Mouse (Mus musculus) CD8-positive naive resting alpha-beta T cell, adult 2 months (primary cell): ENCODE measurements around the gene Rsph14.

Experiments used
- DNase-seq, 2 experiments: peaks; one replicate each; pipeline ENCODE4 v3.0.0; 2022; ENCODE audit warnings: low read depth in 2 of 2, low spot score in 2 of 2

Gene Rsph14

DNA sequence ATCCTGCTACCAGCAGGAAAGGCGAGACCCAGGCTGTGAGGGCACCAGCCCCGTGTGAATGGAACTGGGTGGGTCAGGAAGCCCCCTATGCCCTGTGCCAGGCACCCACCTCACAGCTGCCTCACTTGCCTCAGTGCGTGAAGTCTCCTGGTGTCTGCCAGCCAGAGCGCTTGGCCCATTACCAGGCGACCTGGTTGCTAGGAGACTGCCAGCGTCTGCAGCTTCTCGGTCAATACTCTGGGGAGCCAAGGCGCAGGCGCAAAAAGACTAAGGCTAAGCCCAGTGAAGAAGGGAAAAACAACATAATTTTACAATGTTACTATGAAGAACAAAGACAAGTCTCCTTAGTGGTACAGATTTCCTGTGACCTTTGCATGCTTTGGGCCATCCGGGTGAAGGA lies at the start of gene Rsph14:
TSS of gene Rsph14 (minus strand) at position 192 of the 400 bp plus-strand sequence.
- no peak for DNase-seq

DNA sequence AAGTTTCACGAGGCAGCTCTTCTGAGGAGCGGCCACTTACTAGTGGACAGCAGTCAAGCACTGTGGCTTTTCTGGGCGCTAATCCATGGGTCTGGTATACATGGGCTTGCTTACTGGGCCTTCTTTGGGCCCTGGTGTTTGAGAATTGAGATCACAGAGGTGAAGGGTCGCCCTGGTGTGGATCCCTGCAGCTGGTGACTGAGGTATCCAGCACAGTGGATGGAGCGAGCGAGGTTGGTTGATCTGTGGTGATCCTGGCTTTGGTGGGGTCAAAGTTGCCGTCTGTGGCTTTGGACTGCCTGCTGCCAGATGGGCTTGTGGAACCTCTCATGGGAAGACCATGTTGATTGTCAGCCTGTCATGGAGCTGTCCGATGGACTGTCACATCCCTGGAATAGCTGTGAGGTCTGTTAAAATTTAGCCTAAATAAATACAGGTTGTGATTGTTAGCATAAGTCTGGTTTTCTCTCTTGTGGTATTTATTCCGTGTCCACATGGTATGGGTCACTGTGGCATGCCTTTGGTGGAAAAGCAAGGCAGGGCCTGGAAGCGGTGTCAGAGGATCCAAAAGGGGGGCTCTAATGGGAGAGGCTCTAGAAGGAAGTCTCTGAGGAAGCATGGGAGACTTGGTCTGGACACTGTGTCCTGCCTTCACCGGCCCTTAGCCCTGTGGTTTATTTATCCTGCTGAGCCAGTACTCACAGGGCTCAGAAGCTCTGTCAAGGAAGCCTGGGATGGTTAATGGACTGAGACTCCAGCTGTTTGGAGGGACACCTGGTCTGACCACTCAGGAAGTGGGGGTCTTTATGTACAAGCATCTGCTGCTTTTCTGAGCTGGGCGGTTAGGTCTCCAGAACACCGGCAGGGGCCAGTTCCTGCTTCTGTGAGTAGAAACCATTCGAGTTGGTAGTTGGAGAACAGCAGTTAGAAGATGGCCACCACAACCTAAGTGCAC lies 46.1 kb upstream of the Rsph14 start:
- no peak for DNase-seq

DNA sequence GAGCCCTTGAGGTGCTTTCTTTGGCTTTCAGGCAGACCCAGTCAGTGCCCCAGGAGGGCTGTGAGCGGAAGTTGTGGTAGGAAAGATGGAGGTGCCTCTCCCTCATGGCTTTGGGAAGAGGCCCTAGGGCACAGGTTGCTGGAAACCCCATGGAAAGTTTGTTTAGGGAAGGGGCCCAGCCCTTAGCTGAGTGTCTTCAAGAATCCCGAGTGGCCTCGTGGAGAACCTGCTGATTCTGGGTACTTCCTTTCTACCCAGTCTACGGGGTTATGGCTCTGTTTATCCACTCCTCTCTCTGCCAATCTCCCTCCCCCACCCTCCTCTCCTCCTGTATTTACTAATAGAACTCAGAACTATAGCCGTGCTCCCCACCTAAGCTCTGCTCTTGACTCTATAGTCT lies 43.3 kb upstream of the Rsph14 start:
- DNase-seq: no peak

DNA sequence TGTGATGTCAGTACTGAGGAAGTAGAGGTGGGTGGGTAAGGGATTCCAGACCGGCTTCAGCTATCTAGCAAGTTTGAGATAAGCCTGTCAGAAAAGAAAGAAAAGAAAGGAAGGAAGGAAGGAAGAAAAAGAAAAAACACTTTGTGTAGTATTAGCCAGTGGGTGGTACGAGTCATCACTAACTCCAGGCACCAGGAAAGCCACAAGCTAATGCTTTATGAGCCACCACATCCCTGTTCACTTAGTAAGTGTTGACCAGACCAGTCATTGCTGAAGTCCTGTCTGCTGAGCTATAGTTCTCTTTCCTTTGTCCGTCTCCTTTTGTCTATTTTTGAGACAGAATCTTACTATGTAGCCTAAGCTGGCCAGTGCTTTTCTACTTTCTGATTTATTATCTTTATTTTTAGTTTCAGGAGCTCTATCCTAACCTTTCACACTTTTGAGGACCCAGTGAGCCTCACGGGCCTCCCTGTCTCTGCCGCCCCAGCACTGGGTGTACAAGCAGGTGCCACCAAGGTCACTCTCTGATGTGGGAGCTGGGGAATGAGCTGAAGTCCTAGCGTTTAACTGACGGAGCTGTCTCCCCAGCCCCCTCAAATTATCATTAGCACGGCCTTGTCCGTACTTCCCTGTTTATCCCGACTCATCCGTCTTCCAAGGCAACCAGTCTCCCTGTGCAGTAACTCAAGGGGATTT lies 38.0 kb upstream of the Rsph14 start:
- DNase-seq: no peak

DNA sequence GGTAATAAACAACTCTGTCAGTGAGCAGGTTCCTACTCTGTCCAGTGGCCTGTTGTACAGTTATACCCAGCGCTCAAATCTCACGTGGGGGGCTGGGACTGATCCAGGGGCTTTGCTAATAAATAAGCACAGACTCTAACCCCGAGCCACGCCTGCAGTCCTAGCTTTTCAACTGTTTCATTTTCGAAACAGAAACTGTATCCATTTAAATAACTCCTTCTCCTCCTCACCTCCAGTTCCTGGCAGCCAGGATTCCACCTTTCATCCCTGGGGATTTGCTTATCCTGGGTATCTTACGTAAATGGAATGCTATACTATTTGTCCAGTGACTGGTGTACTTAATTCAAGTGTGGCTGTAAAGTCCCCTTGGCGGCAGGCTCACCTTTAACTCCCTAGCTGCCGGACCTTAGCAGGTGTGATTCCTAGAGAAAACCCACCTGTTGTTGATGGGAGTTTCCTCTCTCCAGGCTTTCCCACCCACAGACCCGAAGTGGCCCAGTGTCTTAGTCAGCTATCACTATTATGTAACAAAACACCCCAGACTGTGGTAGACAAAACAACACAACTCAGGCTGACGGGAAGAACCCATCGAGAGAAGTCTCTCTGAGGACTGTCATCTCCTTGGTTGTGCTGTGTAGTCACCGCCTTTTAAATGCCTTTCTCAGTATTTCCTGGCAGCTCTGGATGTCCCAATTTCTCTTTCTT lies 36.4 kb upstream of the Rsph14 start:
- DNase-seq: no peak

DNA sequence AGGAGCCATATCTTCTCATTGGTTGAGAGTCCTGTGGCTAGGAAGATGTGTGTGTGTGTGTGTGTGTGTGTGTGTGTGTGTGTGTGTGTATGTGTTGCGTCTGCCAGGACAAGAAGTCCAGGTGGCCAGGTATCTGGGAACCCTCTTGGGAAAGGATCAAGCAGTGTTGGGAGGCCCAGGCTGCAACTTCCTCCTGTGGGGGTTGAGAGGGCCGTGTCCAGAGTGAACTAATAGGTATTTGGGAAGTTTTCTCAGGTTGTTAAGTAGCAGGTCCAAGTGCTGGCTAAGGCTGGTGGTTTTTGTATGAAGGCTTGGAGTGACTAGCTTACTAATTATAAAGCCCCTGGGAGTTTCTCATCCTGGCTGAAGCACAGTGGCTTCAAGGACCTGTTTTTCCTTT lies 35.7 kb upstream of the Rsph14 start:
- no peak for DNase-seq

DNA sequence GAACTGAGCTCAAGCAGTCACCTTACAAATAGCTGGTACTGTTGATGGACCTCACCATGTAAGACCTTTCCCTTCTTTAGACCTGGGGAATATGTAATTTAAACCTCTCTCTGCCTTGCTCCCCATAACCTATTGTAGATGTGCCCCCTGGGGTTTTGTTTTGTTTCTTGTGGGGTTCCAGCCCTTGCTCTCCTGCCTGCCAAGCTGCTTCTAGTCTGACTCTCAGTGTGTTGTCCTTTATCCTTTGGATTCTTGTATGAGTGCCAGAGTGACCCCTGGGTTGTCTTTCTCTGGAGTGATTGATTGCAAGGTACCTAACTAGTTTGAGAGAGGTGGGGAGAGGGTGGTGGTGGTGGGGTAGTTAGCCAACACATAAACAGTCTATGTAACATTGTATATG lies 35.1 kb upstream of the Rsph14 start:
- no peak for DNase-seq

DNA sequence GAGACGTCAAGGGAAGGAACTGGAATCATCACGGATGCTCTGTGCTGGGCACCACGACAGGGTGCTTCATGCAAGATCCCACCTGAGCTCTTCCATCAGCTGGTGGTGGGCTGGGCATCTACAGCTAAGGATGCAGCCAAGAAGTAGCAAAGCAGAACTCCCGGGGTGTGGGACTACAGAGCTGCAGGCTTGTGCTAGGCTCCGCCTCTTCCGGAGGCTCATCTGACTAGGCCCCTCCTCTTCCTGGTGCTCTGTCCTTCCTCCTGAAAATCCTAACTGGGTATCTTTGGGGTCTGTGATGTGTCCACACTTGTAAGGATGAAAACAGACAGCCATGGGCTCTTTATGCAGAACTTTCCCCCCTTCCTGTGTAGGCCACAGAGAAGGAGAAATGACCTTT lies 33.3 kb upstream of the Rsph14 start:
- DNase-seq: no peak

DNA sequence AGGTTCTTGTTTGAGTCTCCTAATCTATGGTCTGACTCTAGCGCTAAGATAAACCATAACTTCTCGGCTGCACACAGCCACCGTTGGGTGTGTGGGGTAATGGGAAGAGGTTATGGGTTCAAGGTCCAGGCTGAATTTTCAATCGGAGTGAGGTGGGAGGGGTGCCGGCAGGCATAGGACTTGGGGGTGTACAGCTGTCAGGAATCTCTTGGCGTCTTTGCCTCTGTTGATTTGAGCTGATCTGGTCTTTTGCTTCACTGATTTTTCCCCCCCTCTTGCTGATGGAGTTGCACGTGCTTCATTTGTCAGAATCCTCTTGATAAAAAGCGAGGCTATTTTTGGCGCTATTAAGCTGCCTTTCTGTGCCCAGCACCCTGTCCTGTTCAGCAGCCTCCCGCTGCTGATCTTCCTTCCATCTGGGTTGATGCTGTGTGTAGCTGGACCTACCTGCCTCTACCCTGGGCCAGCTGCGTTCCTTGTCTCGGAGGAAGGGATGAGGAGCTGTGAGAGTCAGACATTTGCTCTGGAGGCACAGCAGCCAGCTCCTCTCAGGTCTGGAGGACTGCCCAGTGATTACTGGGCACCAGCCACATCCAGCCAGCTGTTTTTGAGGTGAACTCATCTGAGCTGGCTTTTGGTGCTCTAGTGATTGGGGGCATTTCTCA lies 31.0 kb upstream of the Rsph14 start:
- no peak for DNase-seq

DNA sequence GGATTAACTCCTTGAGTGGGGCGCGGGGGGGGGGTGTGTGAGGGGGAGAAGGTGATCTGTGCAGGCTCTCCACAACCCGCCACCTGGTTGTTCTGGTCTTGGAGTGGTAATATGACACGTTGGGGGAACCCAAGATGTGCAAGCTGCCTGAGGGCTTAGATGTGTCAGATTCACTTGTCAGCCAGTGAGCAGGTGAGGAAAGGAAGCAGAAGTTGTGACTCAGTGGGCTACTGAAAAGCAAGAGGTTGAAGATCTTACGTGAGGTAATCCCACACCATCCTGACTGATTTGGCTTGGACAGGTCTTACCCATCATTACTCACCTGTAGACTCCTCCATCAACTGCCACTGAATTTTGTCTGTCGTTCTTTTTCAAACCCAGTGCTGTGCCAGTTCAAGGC lies 30.2 kb upstream of the Rsph14 start:
- DNase-seq: no peak

DNA sequence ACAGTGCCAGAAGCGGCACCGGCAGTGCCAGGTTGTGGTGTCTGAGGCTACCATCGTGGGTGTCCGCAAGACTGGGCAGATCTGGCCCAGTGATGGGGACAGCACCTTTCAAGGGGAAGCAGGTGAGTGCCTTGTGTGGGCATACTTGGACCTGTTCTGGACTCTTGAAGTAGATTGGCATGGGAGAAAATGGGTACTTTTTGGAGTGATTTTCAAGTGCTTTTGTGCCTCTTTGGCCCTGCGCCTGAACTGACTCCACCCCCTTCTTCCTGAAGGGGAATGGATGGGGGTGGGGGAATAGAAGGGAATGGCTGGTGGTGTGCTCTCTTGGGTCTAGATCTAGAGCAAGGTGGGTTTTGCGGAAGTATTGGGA lies 29.8 kb upstream of the Rsph14 start:
- no peak for DNase-seq

DNA sequence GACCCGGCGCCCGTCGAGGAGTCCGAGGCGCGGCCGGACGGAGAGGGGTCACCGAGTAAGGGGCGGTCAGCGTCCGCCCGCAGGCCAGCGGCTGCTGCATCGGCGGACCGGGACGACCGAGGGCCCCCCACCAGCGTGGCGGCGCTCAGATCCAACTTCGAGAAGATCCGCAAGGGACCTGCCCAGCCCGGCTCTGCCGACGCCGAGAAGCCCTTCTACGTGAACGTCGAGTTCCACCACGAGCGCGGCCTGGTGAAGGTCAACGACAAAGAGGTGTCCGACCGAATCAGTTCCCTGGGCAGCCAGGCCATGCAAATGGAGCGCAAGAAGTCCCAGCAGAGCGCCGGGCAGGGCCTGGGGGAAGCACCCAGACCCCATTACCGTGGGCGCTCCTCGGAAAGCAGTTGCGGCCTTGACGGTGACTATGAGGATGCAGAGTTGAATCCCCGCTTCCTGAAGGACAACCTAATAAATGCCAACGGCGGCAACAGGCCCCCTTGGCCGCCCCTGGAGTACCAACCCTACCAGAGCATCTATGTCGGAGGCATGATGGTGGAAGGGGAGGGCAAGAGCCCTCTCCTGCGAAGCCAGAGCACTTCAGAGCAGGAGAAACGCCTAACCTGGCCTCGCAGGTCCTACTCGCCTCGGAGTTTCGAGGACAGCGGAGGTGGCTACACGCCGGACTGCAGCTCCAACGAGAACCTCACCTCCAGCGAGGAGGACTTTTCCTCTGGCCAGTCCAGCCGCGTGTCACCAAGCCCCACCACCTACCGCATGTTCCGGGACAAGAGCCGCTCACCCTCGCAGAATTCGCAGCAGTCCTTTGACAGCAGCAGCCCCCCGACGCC lies 29.2 kb upstream of the Rsph14 start:
- DNase-seq: peak; percentile 5 to 9

DNA sequence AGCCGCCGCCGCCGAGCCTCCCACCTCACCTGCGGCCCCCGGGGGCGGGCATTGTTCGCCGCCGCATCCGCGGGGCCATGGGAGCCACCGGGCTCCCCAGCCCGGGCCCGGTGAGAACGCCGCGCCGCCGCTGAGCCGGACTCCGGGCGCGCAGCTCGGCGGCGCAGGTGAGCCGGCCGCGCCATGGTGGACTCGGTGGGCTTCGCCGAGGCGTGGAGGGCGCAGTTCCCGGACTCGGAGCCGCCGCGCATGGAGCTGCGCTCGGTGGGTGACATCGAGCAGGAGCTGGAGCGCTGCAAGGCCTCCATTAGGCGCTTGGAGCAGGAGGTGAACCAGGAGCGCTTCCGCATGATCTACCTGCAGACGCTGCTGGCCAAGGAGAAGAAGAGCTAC lies 28.5 kb upstream of the Rsph14 start:
- DNase-seq: peak; percentile 16 to 36

DNA sequence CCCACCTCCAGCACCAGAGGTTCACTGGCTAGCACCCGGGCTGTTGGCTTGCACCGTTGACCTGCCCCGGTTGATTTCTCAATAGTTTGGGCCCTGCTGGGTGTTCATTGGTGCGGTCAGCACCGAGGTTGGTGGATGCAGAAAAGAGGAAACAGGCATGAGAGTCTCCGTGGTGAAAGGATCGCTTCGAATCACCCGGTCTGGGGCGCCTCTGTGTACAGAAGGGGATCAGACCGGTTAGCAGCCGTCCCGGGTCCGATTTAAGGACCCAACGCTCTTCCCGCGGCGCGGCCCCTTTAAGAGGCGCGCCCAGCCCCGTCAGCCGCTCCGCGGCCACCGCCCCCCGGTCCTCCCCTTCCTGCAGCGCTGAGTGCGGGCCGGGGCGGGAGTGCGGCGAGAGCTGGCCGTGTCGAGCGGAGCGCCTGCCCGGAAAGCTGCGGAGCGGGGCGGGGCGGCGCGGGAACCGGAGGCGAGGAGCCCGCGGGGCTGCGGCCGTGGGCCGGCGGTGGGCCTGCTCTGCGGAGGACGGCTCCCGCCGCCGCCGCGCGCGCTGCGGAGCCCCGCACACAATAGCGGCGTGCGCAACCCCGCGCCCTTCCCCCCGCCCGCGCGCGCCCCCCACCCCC lies 27.9 kb upstream of the Rsph14 start, which contains the start of gene Bcr:
TSS of gene Bcr (plus strand) at position 376 of the 626 bp plus-strand sequence.
- DNase-seq: peak; percentile 38 to 48

DNA sequence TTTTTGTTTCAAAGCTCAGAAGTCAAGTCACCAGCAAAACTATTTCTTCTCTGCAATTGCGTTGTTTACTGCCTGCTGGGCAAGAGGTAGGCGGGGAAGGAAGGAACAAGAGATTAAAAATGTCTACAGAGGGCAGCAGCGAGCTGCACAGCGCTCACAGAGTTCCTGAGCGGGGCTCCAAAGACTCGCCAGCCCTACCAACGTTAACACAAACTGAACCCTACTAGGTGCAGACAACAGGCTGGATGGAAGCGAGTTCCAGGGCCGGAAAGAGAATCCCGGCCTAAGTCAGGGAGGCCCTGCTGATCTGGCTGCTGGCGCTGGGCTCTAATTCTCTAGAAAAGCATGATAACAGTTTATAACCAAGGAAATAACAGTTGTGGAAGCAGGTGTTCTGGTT lies 27.0 kb upstream of the Rsph14 start:
- DNase-seq: peak; percentile 67 to 74

DNA sequence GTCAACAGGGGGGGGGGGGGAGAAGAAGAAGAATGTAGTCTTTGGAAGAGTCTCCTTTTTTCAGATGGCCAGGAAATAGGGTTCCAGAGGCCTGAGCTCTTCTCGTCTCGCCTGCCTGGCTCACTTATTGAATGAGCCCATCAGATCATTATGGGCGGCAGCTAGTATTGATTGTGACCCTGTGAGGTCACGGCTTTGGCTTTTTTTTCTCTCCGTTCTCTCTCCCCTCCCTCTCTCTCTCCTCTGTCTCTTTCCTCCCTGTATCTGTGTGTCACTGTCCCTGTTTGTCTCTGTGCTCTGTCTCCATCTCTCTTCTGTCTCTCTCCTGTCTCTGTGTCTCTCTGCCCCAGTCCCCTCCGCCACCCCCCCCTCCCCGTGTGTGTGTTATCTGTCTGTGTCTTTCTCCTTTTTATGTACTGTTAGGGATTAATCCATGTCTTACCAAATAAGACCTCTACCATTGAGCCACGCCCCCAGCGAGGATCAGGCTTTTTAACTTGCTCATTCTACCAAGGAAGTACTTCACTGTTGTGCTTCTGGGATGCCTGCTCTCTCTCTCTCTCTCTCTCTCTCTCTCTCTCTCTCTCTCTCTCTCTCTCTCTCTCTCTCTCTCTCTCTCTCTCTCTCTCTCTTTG lies 26.5 kb upstream of the Rsph14 start:
- DNase-seq: no peak

DNA sequence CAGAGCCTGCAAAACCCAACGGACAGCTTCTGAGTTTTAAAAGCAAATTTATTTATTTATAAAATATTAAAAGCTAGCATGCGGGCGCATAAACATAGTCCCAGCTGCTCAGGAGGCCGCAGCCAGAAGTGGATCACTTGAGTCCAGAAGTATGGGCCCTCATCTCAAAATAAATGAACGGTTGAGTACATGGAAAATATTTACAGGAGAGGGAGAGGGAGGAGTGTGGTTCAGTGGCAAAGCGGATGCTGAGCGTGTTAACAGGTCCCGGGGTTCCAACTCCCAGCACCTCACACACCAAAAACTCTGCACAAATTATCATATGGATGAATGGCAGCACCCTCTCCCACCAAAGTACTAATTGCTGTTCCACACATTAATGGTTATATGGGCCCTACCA lies 25.9 kb upstream of the Rsph14 start:
- no peak for DNase-seq

DNA sequence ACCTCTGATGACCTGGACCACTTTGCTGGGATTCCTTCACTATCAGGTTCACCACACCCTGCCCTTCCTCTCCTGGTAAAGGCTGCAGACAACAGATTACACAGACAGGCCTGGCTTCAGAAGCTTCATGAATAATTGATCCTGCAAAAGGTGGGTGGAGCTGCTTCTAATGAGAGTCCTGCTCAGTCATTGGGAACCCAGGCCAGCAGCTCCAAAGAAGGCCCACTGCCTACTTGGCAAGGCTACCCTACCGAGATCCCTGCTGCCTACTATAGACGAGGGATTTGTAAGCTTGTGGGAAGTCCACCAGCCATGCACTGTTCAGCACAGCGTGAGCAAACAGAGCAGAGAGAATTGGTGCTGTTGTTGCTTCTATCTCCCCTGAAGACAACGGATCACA lies 23.9 kb upstream of the Rsph14 start:
- no peak for DNase-seq

DNA sequence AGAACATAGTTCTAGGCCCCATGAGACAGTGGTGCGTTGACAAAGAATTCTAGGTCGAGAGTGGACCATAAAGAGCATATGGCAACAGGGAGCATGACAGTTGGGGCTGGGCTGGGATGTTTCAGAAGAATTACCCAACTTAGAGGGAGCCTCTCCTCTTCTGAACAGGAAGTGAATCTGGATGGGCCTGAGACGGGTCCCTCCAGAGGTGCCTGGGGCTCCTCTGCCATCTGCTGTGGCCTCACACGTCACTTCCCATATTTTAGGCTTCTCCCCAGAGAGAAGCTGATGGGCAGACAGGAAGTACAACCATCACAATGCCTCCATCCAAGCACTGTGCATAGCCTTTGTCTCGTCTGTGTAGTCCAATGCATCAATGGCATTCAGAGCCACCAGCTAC lies 23.3 kb upstream of the Rsph14 start:
- DNase-seq: no peak
